Mouse (Mus musculus): ENCODE results near the gene Dtx3. TPM values are rescaled to one million over a fixed set of nuclear protein-coding genes. Genes with fewer than 3 reads are reported as not detected.

Gene Dtx3
- polyA plus RNA-seq, 1 experiment from 2014 or later: 112 TPM

DNA sequence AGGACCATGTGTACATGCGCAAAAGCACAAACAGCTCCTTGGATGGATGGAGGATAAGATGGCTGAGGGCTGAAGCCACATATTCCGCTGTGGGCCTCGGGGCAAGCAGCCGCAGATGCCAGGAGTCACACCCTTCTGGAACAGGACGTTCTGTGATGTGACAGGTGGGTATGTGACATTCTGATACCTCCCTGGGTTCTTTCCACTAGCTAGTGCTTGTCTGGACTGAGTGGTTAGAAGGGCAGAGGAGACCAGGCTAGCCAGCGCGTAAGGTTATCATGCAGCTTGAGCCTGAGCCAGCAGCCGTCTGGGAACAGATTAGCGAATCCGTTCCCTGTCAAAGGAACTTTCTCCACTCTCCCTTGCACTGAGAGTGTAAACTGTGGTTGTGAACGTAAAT lies 54.6 kb downstream of the Dtx3 start:
- Histone ChIP-seq H3K27me3 (replicated peaks; ENCODE audit: control insufficient read depth, insufficient read depth, low read length) (no peaks in the 10 kb centered on the region), H3K4me1 (ENCODE audit: control insufficient read depth, insufficient read depth, low read length) (no peaks in the 10 kb centered on the region), H3K9me3 (ENCODE audit: control insufficient read depth, low read length) (no peaks in the 10 kb centered on the region), H3K4me3 (ENCODE audit: low read depth, low read length) (no peak overlapping the region), H3K27ac (replicated peaks; ENCODE audit: low read depth, low read length) (no peak overlapping the region), H3K4me2 (ENCODE audit: low read depth, low read length) (no peak overlapping the region), H3K36me3 (ENCODE audit: control insufficient read depth, insufficient read depth, low read length) (no peaks in the 10 kb centered on the region), H3K9ac (ENCODE audit: low read depth, low read length) (no peak overlapping the region)
- 77% methylated on average over 11 of the region's 11 CpGs for WGBS
- DNase-seq (ENCODE audit: low spot score): no peak
- ATAC-seq (ENCODE audit: low read depth): no peak

Other genes with a start within 250 kb of the Dtx3 start
- 109 and 116 TPM in 2 replicates for gene Ctdsp2, start 217.0 kb downstream of the Dtx3 start, polyA plus RNA-seq (2014; fragmentation: Nextera tagmentation; extraction: Ambion mirVana)
- gene Avil, start 195.0 kb downstream of the Dtx3 start, polyA plus RNA-seq (2014; fragmentation: Nextera tagmentation; extraction: Ambion mirVana): 7.8 and 9.0 TPM in 2 replicates
- 61.0 and 61.3 TPM in 2 replicates for gene Tsfm, start 164.9 kb downstream of the Dtx3 start, polyA plus RNA-seq (2014; fragmentation: Nextera tagmentation; extraction: Ambion mirVana)
- gene Mettl1, start 154.3 kb downstream of the Dtx3 start, polyA plus RNA-seq (2014; fragmentation: Nextera tagmentation; extraction: Ambion mirVana): 47.7 and 55.9 TPM in 2 replicates
- gene Eef1akmt3, start 154.2 kb downstream of the Dtx3 start, polyA plus RNA-seq (2014; fragmentation: Nextera tagmentation; extraction: Ambion mirVana): 0.84 and 1.0 TPM in 2 replicates
- 0.13 and 0.29 TPM in 2 replicates for gene Cyp27b1, start 147.5 kb downstream of the Dtx3 start, polyA plus RNA-seq (2014; fragmentation: Nextera tagmentation; extraction: Ambion mirVana)
- gene March9, start 135.5 kb downstream of the Dtx3 start, polyA plus RNA-seq (2014; fragmentation: Nextera tagmentation; extraction: Ambion mirVana): 1.5 and 2.0 TPM in 2 replicates
- 1,371 and 1,625 TPM in 2 replicates for gene Cdk4, start 132.2 kb downstream of the Dtx3 start, polyA plus RNA-seq (2014; fragmentation: Nextera tagmentation; extraction: Ambion mirVana)
- 51.8 and 53.6 TPM in 2 replicates for gene Tspan31, start 125.5 kb downstream of the Dtx3 start, polyA plus RNA-seq (2014; fragmentation: Nextera tagmentation; extraction: Ambion mirVana)
- gene Agap2, start 120.4 kb downstream of the Dtx3 start, polyA plus RNA-seq (2014; fragmentation: Nextera tagmentation; extraction: Ambion mirVana): 0.45 and 0.72 TPM in 2 replicates
- gene Os9, start 74.6 kb downstream of the Dtx3 start, polyA plus RNA-seq (2014; fragmentation: Nextera tagmentation; extraction: Ambion mirVana): 59.3 and 62.9 TPM in 2 replicates
- gene B4galnt1, start 30.5 kb downstream of the Dtx3 start, polyA plus RNA-seq (2014; fragmentation: Nextera tagmentation; extraction: Ambion mirVana): 9.0 and 9.8 TPM in 2 replicates
- 0.86 and 1.7 TPM in 2 replicates for gene Slc26a10, start 15.1 kb downstream of the Dtx3 start, polyA plus RNA-seq (2014; fragmentation: Nextera tagmentation; extraction: Ambion mirVana)
- 76.7 and 87.7 TPM in 2 replicates for gene Arhgef25, start 5.6 kb downstream of the Dtx3 start, polyA plus RNA-seq (2014; fragmentation: Nextera tagmentation; extraction: Ambion mirVana)
- 19.3 and 20.7 TPM in 2 replicates for gene Pip4k2c, start 15.9 kb upstream of the Dtx3 start, polyA plus RNA-seq (2014; fragmentation: Nextera tagmentation; extraction: Ambion mirVana)
- gene Kif5a, start 67.6 kb upstream of the Dtx3 start, polyA plus RNA-seq (2014; fragmentation: Nextera tagmentation; extraction: Ambion mirVana): 13.7 and 14.6 TPM in 2 replicates
- gene Dctn2, start 70.6 kb upstream of the Dtx3 start, polyA plus RNA-seq (2014; fragmentation: Nextera tagmentation; extraction: Ambion mirVana): 166 and 186 TPM in 2 replicates
- gene Mbd6, start 93.3 kb upstream of the Dtx3 start, polyA plus RNA-seq (2014; fragmentation: Nextera tagmentation; extraction: Ambion mirVana): 15.8 and 17.6 TPM in 2 replicates
- gene Mars, start 116.1 kb upstream of the Dtx3 start, polyA plus RNA-seq (2014; fragmentation: Nextera tagmentation; extraction: Ambion mirVana): 106 and 108 TPM in 2 replicates
- gene Arhgap9, start 126.2 kb upstream of the Dtx3 start, polyA plus RNA-seq (2014; fragmentation: Nextera tagmentation; extraction: Ambion mirVana): 3.7 and 4.4 TPM in 2 replicates
- gene Gli1, start 146.2 kb upstream of the Dtx3 start, polyA plus RNA-seq (2014; fragmentation: Nextera tagmentation; extraction: Ambion mirVana): 10.2 and 11.7 TPM in 2 replicates
- gene Inhbe, start 158.7 kb upstream of the Dtx3 start, polyA plus RNA-seq (2014; fragmentation: Nextera tagmentation; extraction: Ambion mirVana): not detected in 2 replicates
- gene Inhbc, start 174.7 kb upstream of the Dtx3 start, polyA plus RNA-seq (2014; fragmentation: Nextera tagmentation; extraction: Ambion mirVana): not detected in 2 replicates
- gene R3hdm2, start 184.6 kb upstream of the Dtx3 start, polyA plus RNA-seq (2014; fragmentation: Nextera tagmentation; extraction: Ambion mirVana): 27.8 and 29.8 TPM in 2 replicates

Data from embryonic facial prominence, embryonic 14.5 days (tissue).